Mouse (Mus musculus) right cerebral cortex, postnatal 10 days (tissue): ENCODE data around the gene Pigu.

ENCODE experiments used
- DNase-seq, 2 experiments: peaks; one replicate each; pipeline ENCODE4 v3.0.0; 2021; ENCODE audit warnings: low spot score in 2 of 2

Gene Pigu

DNA sequence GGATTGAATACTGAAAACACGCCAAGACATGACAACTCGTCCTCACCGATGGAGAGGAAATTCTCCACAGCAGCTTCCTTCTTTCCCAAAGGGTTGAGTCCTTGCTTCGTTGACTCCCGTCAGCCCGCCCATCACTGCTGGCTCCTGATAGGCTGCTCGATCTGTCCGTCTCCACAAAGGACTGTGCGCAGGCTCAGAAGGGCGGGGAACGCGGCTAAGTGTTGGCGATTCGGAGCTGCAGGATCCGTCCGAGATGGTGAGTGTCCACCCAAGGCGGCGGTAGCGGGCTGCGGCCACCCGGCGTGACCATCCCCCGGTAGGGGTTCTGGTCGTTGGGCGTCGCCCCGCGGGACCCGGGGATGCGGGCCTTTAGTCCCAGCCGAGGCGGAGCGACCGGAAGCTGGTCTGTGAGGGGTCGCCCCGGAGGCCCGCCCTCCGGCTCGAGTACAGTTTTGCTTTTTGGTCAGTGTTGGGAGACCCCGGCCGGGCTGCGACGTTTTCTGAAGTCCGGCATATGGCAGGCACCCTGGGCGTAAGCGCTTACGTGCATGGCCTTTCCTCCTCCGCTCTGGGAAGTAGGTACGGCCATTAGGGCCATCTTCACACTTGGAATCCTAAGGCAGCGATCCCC is 120.8 kb downstream of the Pigu start, which contains the start of gene Dynlrb1:
TSS of gene Dynlrb1 (plus strand) at position 172 of the 631 bp plus-strand sequence.
- DNase-seq, result peak; percentile 99 to 100

DNA sequence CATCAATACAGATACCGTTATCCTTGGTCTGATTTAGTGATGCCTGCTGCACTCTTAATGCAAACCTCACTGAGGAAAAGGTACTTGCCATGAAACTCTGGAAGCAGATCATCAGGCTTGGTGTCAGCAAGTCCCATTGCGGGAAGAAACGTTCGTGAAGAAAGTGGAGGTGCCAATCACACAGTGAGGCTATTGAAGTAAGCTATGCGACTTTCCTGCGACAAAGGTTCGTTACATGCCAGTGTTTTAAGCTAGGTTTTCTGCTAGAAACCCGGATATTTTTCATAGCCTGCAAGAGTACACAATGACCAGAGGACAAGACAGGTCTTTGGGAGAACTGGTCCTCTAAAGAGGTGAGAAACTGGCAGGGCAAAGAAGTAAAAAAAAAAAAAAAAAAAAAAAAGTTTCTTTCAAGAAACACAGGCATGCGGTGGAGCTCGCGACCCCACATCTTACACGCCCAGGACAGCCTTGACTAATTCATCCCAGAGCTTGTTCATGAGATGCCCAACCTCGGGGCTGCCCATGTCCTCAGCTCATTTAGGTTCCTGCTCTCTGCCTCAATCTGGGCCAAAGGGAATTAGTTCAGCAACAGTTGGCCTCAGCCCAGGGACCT is 121.4 kb downstream of the Pigu start:
- no peak for DNase-seq
